Mouse (Mus musculus): ENCODE measurements around the gene Plekhg3.

Gene Plekhg3

GRCm38 (mm10) chr12:76530580-76531139 lies at the start of gene Plekhg3:
Gene Plekhg3, plus strand, starts transcription at chr12:76530891.
- DNase-seq, result no peak

GRCm38 (mm10) chr12:76482446-76482845 lies 48.2 kb upstream of the Plekhg3 start:
- no peak for DNase-seq

- no peak for DNase-seq
Measured at GRCm38 (mm10) chr12:76482948-76483347, 47.7 kb upstream of the Plekhg3 start.

GRCm38 (mm10) chr12:76484881-76485280 lies 45.8 kb upstream of the Plekhg3 start:
- DNase-seq, result no peak

GRCm38 (mm10) chr12:76485381-76485780 lies 45.3 kb upstream of the Plekhg3 start:
- DNase-seq, result no peak

- no peak for DNase-seq
Measured at GRCm38 (mm10) chr12:76486943-76487342, 43.7 kb upstream of the Plekhg3 start.

- DNase-seq, result no peak
Measured at GRCm38 (mm10) chr12:76490798-76491197, 39.9 kb upstream of the Plekhg3 start.

- DNase-seq, result no peak
Measured at GRCm38 (mm10) chr12:76493462-76493861, 37.2 kb upstream of the Plekhg3 start.

- DNase-seq, result no peak
Measured at GRCm38 (mm10) chr12:76495381-76495780, 35.3 kb upstream of the Plekhg3 start.

GRCm38 (mm10) chr12:76496324-76496723 lies 34.4 kb upstream of the Plekhg3 start:
- no peak for DNase-seq

- DNase-seq, result no peak
Measured at GRCm38 (mm10) chr12:76499276-76499675, 31.4 kb upstream of the Plekhg3 start.

GRCm38 (mm10) chr12:76500055-76500454 lies 30.6 kb upstream of the Plekhg3 start:
- DNase-seq, result no peak

- DNase-seq, result no peak
Measured at GRCm38 (mm10) chr12:76500896-76501295, 29.8 kb upstream of the Plekhg3 start.

- no peak for DNase-seq
Measured at GRCm38 (mm10) chr12:76502981-76503380, 27.7 kb upstream of the Plekhg3 start.

GRCm38 (mm10) chr12:76506522-76506921 lies 24.2 kb upstream of the Plekhg3 start:
- DNase-seq, result no peak

GRCm38 (mm10) chr12:76507791-76508190 lies 22.9 kb upstream of the Plekhg3 start:
- DNase-seq, result no peak

- DNase-seq, result no peak
Measured at GRCm38 (mm10) chr12:76508909-76509440, 21.7 kb upstream of the Plekhg3 start.

- no peak for DNase-seq
Measured at GRCm38 (mm10) chr12:76512731-76513130, 18.0 kb upstream of the Plekhg3 start.

GRCm38 (mm10) chr12:76514842-76515241 lies 15.8 kb upstream of the Plekhg3 start:
- DNase-seq, result no peak

- DNase-seq, result no peak
Measured at GRCm38 (mm10) chr12:76518000-76518399, 12.7 kb upstream of the Plekhg3 start.

- no peak for DNase-seq
Measured at GRCm38 (mm10) chr12:76518909-76519842, 11.5 kb upstream of the Plekhg3 start.

GRCm38 (mm10) chr12:76523654-76524053 lies 7.0 kb upstream of the Plekhg3 start:
- no peak for DNase-seq

GRCm38 (mm10) chr12:76524915-76525314 lies 5.8 kb upstream of the Plekhg3 start:
- no peak for DNase-seq
